19 mouse cellular contexts compared by ENCODE assay signal in genomic region chr7:129984367-129984766, GRCm38 (mm10).
DNase-seq lines count a peak whose midpoint lies in the region; ATAC-seq and TF ChIP-seq lines count a peak whose summit lies in the region.
"Had no signal": no experiment of that assay in that cellular context is flagged by ENCODE, and none has a peak within 500 bp of the region (broad histone marks: within the 10 kb centered on the region; RNA-seq: fewer than 3 reads in every experiment).

No protein-coding gene starts in this region.

- H3K4me3 ChIP-seq in heart, embryonic 16.5 days (ENCODE audit: low read length): no peak overlapping the region
- H3K4me3 ChIP-seq in embryonic facial prominence, embryonic 15.5 days (replicated peaks): no peak overlapping the region
- no peak overlapping the region for H3K4me3 ChIP-seq in lung, postnatal 0 days (ENCODE audit: low read depth, low read length)
- no peak overlapping the region for H3K4me3 ChIP-seq in forebrain, postnatal 0 days (ENCODE audit: low read depth, low read length)
- H3K4me3 ChIP-seq: hindbrain, embryonic 13.5 days; midbrain, embryonic 15.5 days; neural tube, embryonic 15.5 days had no signal

- TF ChIP-seq CTCF in lung, postnatal 0 days (IDR thresholded peaks at IDR 0.05): no peak
- no peak for TF ChIP-seq CTCF in forebrain, postnatal 0 days (IDR thresholded peaks at IDR 0.05; ENCODE audit: low read depth)

- H3K9me3 ChIP-seq in heart, embryonic 16.5 days (replicated peaks; ENCODE audit: control insufficient read depth, low read length): no peaks in the 10 kb centered on the region
- no peaks in the 10 kb centered on the region for H3K9me3 ChIP-seq in embryonic facial prominence, embryonic 15.5 days (replicated peaks)
- no peaks in the 10 kb centered on the region for H3K9me3 ChIP-seq in lung, postnatal 0 days (ENCODE audit: low read length)
- no peaks in the 10 kb centered on the region for H3K9me3 ChIP-seq in forebrain, postnatal 0 days (ENCODE audit: low read length)
- H3K9me3 ChIP-seq: hindbrain, embryonic 13.5 days; midbrain, embryonic 15.5 days; neural tube, embryonic 15.5 days had no signal

- H3K36me3 ChIP-seq in heart, embryonic 16.5 days (ENCODE audit: control insufficient read depth, insufficient read depth): no peaks in the 10 kb centered on the region
- H3K36me3 ChIP-seq in embryonic facial prominence, embryonic 15.5 days: no peaks in the 10 kb centered on the region
- no peaks in the 10 kb centered on the region for H3K36me3 ChIP-seq in lung, postnatal 0 days (ENCODE audit: insufficient read depth, low read length)
- H3K36me3 ChIP-seq in forebrain, postnatal 0 days (ENCODE audit: insufficient read depth): no peaks in the 10 kb centered on the region
- H3K36me3 ChIP-seq: hindbrain, embryonic 13.5 days; midbrain, embryonic 15.5 days; neural tube, embryonic 15.5 days had no signal

- peak; percentile 80 for ATAC-seq in heart, embryonic 16.5 days (replicated peaks; ENCODE audit: extremely low read depth, insufficient read depth, low FRiP score)
- ATAC-seq in embryonic facial prominence, embryonic 15.5 days (ENCODE audit: insufficient number of reproducible peaks, low FRiP score, low TSS enrichment, low read depth): peak; percentile 55; the same call in 1 of the 2 replicates
- ATAC-seq in lung, postnatal 0 days: peak; percentile 84
- no peak for ATAC-seq in forebrain, postnatal 0 days
- ATAC-seq: forebrain, embryonic 14.5 days; midbrain, embryonic 15.5 days; Patski had no signal

- peak; percentile 88 for TF ChIP-seq EP300 in lung, postnatal 0 days (IDR thresholded peaks at IDR 0.05)

- DNase-seq in heart, postnatal 10 days: no peak
- DNase-seq in 3T3-L1 (ENCODE audit: low read depth, low spot score): peak; percentile 46
- DNase-seq in lung, postnatal 0 days (ENCODE audit: low spot score): peak; percentile 84
- no peak for DNase-seq in cerebellum, adult 9-11 months
- no peak for DNase-seq in natural killer cell, adult 2 months (ENCODE audit: low spot score in 2 of 2)
- no peak for DNase-seq in forebrain, postnatal 0 days
- DNase-seq: adrenal gland, adult 2 months; embryo, embryonic 11 days; gastrocnemius, postnatal 10 days; right cerebral cortex, adult 18-20 months; thymus, postnatal 25 days had no signal

- peak overlapping the region; percentile 68 for H3K27ac ChIP-seq in heart, embryonic 16.5 days (ENCODE audit: low read length)
- peak overlapping the region; percentile 63 for H3K27ac ChIP-seq in embryonic facial prominence, embryonic 15.5 days (replicated peaks)
- peak overlapping the region; percentile 82 for H3K27ac ChIP-seq in lung, postnatal 0 days (ENCODE audit: low read length)
- no peak overlapping the region for H3K27ac ChIP-seq in forebrain, postnatal 0 days (ENCODE audit: low read depth, low read length)
- H3K27ac ChIP-seq: hindbrain, embryonic 13.5 days; macrophage; midbrain, embryonic 15.5 days; neural tube, embryonic 15.5 days had no signal

- intact Hi-C loops in heart, postnatal 10 days (cut with DNase I): no loop called here

- peaks cover 39% of the 10 kb centered on the region for H3K4me1 ChIP-seq in heart, embryonic 16.5 days (ENCODE audit: control insufficient read depth, insufficient read depth, low read length)
- H3K4me1 ChIP-seq in embryonic facial prominence, embryonic 15.5 days: peaks cover 23% of the 10 kb centered on the region
- 0 out of 2 replicates have a peak, but pooled peaks cover 10% of the 10 kb centered on the region for H3K4me1 ChIP-seq in lung, postnatal 0 days (ENCODE audit: insufficient read depth, low read depth, low read length)
- H3K4me1 ChIP-seq in forebrain, postnatal 0 days (ENCODE audit: insufficient read depth): no peaks in the 10 kb centered on the region

- WGBS in heart, embryonic 16.5 days: 33% methylated on average over 9 of the region's 9 CpGs
- 36% methylated on average over 9 of the region's 9 CpGs for WGBS in embryonic facial prominence, embryonic 15.5 days
- WGBS in lung, postnatal 0 days: 26% methylated on average over 9 of the region's 9 CpGs
- WGBS in forebrain, postnatal 0 days: 80% methylated on average over 9 of the region's 9 CpGs

- H3K9ac ChIP-seq in heart, embryonic 16.5 days (ENCODE audit: low read length): no peak overlapping the region
- H3K9ac ChIP-seq in embryonic facial prominence, embryonic 15.5 days: no peak overlapping the region
- H3K9ac ChIP-seq in lung, postnatal 0 days (replicated peaks; ENCODE audit: low read depth): no peak overlapping the region
- no peak overlapping the region for H3K9ac ChIP-seq in forebrain, postnatal 0 days
- H3K9ac ChIP-seq: hindbrain, embryonic 13.5 days; midbrain, embryonic 15.5 days; neural tube, embryonic 15.5 days had no signal

- no peaks in the 10 kb centered on the region for H3K27me3 ChIP-seq in heart, embryonic 16.5 days (ENCODE audit: control insufficient read depth, insufficient read depth, low read length)
- no peaks in the 10 kb centered on the region for H3K27me3 ChIP-seq in embryonic facial prominence, embryonic 15.5 days
- H3K27me3 ChIP-seq in lung, postnatal 0 days (replicated peaks; ENCODE audit: insufficient read depth, low read length): no peaks in the 10 kb centered on the region
- H3K27me3 ChIP-seq in forebrain, postnatal 0 days (ENCODE audit: insufficient read depth, low read length): no peaks in the 10 kb centered on the region
- H3K27me3 ChIP-seq: midbrain, embryonic 15.5 days; Patski had no signal

- peak overlapping the region; percentile 9 for H3K4me2 ChIP-seq in heart, embryonic 16.5 days (ENCODE audit: low read depth, low read length)
- no peak overlapping the region for H3K4me2 ChIP-seq in embryonic facial prominence, embryonic 15.5 days (replicated peaks)
- H3K4me2 ChIP-seq in lung, postnatal 0 days (replicated peaks; ENCODE audit: low read depth, low read length): no peak overlapping the region
- H3K4me2 ChIP-seq in forebrain, postnatal 0 days (ENCODE audit: low read depth): no peak overlapping the region
- H3K4me2 ChIP-seq: hindbrain, embryonic 13.5 days; midbrain, embryonic 15.5 days; neural tube, embryonic 15.5 days had no signal

Comparison
In these comparisons a context has a peak if more than half of its experiments do, and no peak if none do; other contexts are left out.
1. DNase-seq: peak in 3T3-L1 (single experiment) and lung, postnatal 0 days (single experiment); none in heart, postnatal 10 days (0 of 2), cerebellum, adult 9-11 months (single experiment), natural killer cell, adult 2 months (0 of 2) and forebrain, postnatal 0 days (single experiment).